Mouse (Mus musculus): ENCODE measurements around the gene Aim2.

DNA sequence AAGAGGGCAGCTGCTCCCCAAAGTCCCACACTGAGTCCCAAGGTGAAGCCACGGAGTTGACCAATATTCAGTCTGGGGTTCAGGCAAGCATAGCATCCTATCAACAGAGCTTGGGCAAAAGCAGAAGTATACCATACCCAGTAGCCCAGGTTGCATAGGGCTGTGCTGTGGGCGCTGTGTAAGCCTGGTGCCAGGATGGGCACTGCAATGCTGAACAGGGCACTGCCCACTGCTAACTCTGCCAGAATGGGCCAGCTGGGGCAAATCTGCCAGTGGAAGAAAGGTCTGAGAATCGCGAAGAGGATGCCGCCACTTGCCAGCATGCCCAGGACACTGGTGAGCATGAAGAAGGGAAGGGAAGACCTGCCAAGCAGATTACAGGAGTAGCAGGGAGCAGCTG is 18.3 kb upstream of the Aim2 start:
- no peak for TF ChIP-seq CTCF (IDR thresholded peaks at IDR 0.05; ENCODE audit: low read depth)
- no peak for TF ChIP-seq EP300 (IDR thresholded peaks at IDR 0.05; ENCODE audit: low read depth)
